27 mouse cellular contexts compared by ENCODE assay signal in genomic region chr3:37824681-37825080, GRCm38 (mm10).
"Had no signal": no experiment of that assay in that cellular context is flagged by ENCODE, and none has a peak within 500 bp of the region (broad histone marks: within the 10 kb centered on the region; RNA-seq: fewer than 3 reads in every experiment).

No protein-coding gene starts in this region.

- H3K4me2 ChIP-seq: embryonic facial prominence, embryonic 12.5 days; embryonic facial prominence, embryonic 13.5 days; embryonic facial prominence, embryonic 15.5 days; forebrain, embryonic 12.5 days; forebrain, embryonic 13.5 days; forebrain, embryonic 15.5 days had no signal

- H3K4me1 ChIP-seq: embryonic facial prominence, embryonic 12.5 days; embryonic facial prominence, embryonic 13.5 days; embryonic facial prominence, embryonic 15.5 days; forebrain, embryonic 13.5 days; forebrain, embryonic 15.5 days had no signal

- H3K27ac ChIP-seq: embryonic facial prominence, embryonic 12.5 days; embryonic facial prominence, embryonic 13.5 days; embryonic facial prominence, embryonic 15.5 days; forebrain, embryonic 10.5 days; forebrain, embryonic 12.5 days; forebrain, embryonic 13.5 days; forebrain, embryonic 15.5 days; gastrocnemius, adult 2 months had no signal

- H3K9me3 ChIP-seq: embryonic facial prominence, embryonic 12.5 days; embryonic facial prominence, embryonic 13.5 days; embryonic facial prominence, embryonic 15.5 days; forebrain, embryonic 10.5 days; forebrain, embryonic 12.5 days; forebrain, embryonic 13.5 days; forebrain, embryonic 15.5 days had no signal

- H3K36me3 ChIP-seq: embryonic facial prominence, embryonic 12.5 days; embryonic facial prominence, embryonic 13.5 days; embryonic facial prominence, embryonic 15.5 days; forebrain, embryonic 10.5 days; forebrain, embryonic 12.5 days; forebrain, embryonic 15.5 days had no signal

- ATAC-seq: forebrain, embryonic 13.5 days; forebrain, embryonic 14.5 days; forebrain, embryonic 15.5 days; forebrain, embryonic 16.5 days; forebrain, postnatal 0 days had no signal

- DNase-seq: cerebellum, adult 18-20 months; cerebellum, adult 2 months; cerebellum, adult 8-10 months; cerebellum, adult 9-10 months; cerebellum, adult 9-11 months; cerebellum, postnatal 10 days; cerebellum, postnatal 14 days; cerebellum, postnatal 25 days; cerebellum, postnatal 36 days; embryo, embryonic 11 days; forebrain, postnatal 0 days; gastrocnemius, adult 2 months; gastrocnemius, postnatal 10 days; gastrocnemius, postnatal 14 days; gastrocnemius, postnatal 25 days; gastrocnemius, postnatal 36 days; heart, adult 18-20 months had no signal

- H3K27me3 ChIP-seq: embryonic facial prominence, embryonic 12.5 days; embryonic facial prominence, embryonic 13.5 days; embryonic facial prominence, embryonic 15.5 days; forebrain, embryonic 12.5 days; forebrain, embryonic 15.5 days had no signal

- H3K9ac ChIP-seq: embryonic facial prominence, embryonic 12.5 days; embryonic facial prominence, embryonic 13.5 days; embryonic facial prominence, embryonic 15.5 days; forebrain, embryonic 12.5 days; forebrain, embryonic 13.5 days; forebrain, embryonic 15.5 days; forebrain, postnatal 0 days had no signal

- H3K4me3 ChIP-seq: embryonic facial prominence, embryonic 12.5 days; embryonic facial prominence, embryonic 13.5 days; embryonic facial prominence, embryonic 15.5 days; erythroblast, embryonic 14.5 days; forebrain, embryonic 10.5 days; forebrain, embryonic 12.5 days; forebrain, embryonic 13.5 days; forebrain, embryonic 15.5 days; gastrocnemius, adult 2 months had no signal
